Mouse (Mus musculus): ENCODE data around the gene Gm21885. TPM values are rescaled to one million over a fixed set of nuclear protein-coding genes. Genes with fewer than 3 reads are reported as not detected.

The Gm21885 gene
- polyA plus RNA-seq, 1 experiment from 2014 or later = 1.6 TPM

- Histone ChIP-seq H3K27me3 (replicated peaks; ENCODE audit: control insufficient read depth, insufficient read depth, low read length) (no peaks in the 10 kb centered on the region), H3K36me3 (ENCODE audit: control insufficient read depth, insufficient read depth, low read length) (peaks cover 98% of the 10 kb centered on the region)
These were observed 8.5 kb downstream of the Gm21885 start for GRCm38 (mm10) chr11:94290062-94290740.

GRCm38 (mm10) chr11:94294996-94295845 lies 13.5 kb downstream of the Gm21885 start:
- ATAC-seq (replicated peaks; ENCODE audit: low FRiP score, low TSS enrichment, low read depth) (no peak), DNase-seq (ENCODE audit: low spot score) (no peak)
- Histone ChIP-seq H3K9ac (ENCODE audit: low read length) (no peak overlapping the region), H3K4me3 (ENCODE audit: low read depth, low read length) (no peak overlapping the region), H3K9me3 (ENCODE audit: control insufficient read depth, low read length) (no peaks in the 10 kb centered on the region), H3K27me3 (replicated peaks; ENCODE audit: control insufficient read depth, insufficient read depth, low read length) (no peaks in the 10 kb centered on the region), H3K4me1 (replicated peaks; ENCODE audit: control insufficient read depth, insufficient read depth, low read length) (no peaks in the 10 kb centered on the region), H3K27ac (ENCODE audit: low read depth) (no peak overlapping the region), H3K4me2 (ENCODE audit: low read length) (no peak overlapping the region), H3K36me3 (ENCODE audit: control insufficient read depth, insufficient read depth, low read length) (peaks cover 98% of the 10 kb centered on the region)
- WGBS = 85% methylated on average over 9 of the region's 9 CpGs

More at GRCm38 (mm10) chr11:94290062-94290740, 8.5 kb downstream of the Gm21885 start:
- Histone ChIP-seq H3K4me2 (ENCODE audit: low read length) (no peak overlapping the region), H3K4me3 (ENCODE audit: low read depth, low read length) (no peak overlapping the region), H3K9ac (ENCODE audit: low read length) (no peak overlapping the region), H3K27ac (ENCODE audit: low read depth) (no peak overlapping the region), H3K9me3 (ENCODE audit: control insufficient read depth, low read length) (no peaks in the 10 kb centered on the region), H3K4me1 (replicated peaks; ENCODE audit: control insufficient read depth, insufficient read depth, low read length) (no peaks in the 10 kb centered on the region)
- no peak for DNase-seq (ENCODE audit: low spot score)
- no peak for ATAC-seq (replicated peaks; ENCODE audit: low FRiP score, low TSS enrichment, low read depth)
- 91% methylated on average over 10 of the region's 10 CpGs for WGBS

- ATAC-seq (replicated peaks; ENCODE audit: low FRiP score, low TSS enrichment, low read depth) = no peak
- no peak for DNase-seq (ENCODE audit: low spot score)
- 78% methylated on average over 1 of the region's 1 CpGs for WGBS
These were observed 31.1 kb downstream of the Gm21885 start for GRCm38 (mm10) chr11:94312733-94313132.

GRCm38 (mm10) chr11:94314098-94314652 lies 32.5 kb downstream of the Gm21885 start:
- no peak overlapping the region for H3K4me3 ChIP-seq (ENCODE audit: low read depth, low read length)
- no peak overlapping the region for H3K27ac ChIP-seq (ENCODE audit: low read depth)
- H3K27me3 ChIP-seq (replicated peaks; ENCODE audit: control insufficient read depth, insufficient read depth, low read length) = no peaks in the 10 kb centered on the region
- WGBS = 57% methylated on average over 2 of the region's 2 CpGs
- H3K9ac ChIP-seq (ENCODE audit: low read length) = no peak overlapping the region
- H3K9me3 ChIP-seq (ENCODE audit: control insufficient read depth, low read length) = no peaks in the 10 kb centered on the region
- DNase-seq (ENCODE audit: low spot score) (no peak), ATAC-seq (replicated peaks; ENCODE audit: low FRiP score, low TSS enrichment, low read depth) (no peak)
- no peak overlapping the region for H3K4me2 ChIP-seq (ENCODE audit: low read length)
- peaks cover 8% of the 10 kb centered on the region for H3K36me3 ChIP-seq (ENCODE audit: control insufficient read depth, insufficient read depth, low read length)
- peaks cover 35% of the 10 kb centered on the region for H3K4me1 ChIP-seq (replicated peaks; ENCODE audit: control insufficient read depth, insufficient read depth, low read length)

More at GRCm38 (mm10) chr11:94312733-94313132, 31.1 kb downstream of the Gm21885 start:
- Histone ChIP-seq H3K27me3 (replicated peaks; ENCODE audit: control insufficient read depth, insufficient read depth, low read length) (no peaks in the 10 kb centered on the region), H3K4me3 (ENCODE audit: low read depth, low read length) (no peak overlapping the region), H3K36me3 (ENCODE audit: control insufficient read depth, insufficient read depth, low read length) (peaks cover 19% of the 10 kb centered on the region), H3K27ac (ENCODE audit: low read depth) (no peak overlapping the region), H3K4me2 (ENCODE audit: low read length) (no peak overlapping the region), H3K9ac (ENCODE audit: low read length) (no peak overlapping the region), H3K4me1 (replicated peaks; ENCODE audit: control insufficient read depth, insufficient read depth, low read length) (peaks cover 29% of the 10 kb centered on the region), H3K9me3 (ENCODE audit: control insufficient read depth, low read length) (no peaks in the 10 kb centered on the region)

DNA sequence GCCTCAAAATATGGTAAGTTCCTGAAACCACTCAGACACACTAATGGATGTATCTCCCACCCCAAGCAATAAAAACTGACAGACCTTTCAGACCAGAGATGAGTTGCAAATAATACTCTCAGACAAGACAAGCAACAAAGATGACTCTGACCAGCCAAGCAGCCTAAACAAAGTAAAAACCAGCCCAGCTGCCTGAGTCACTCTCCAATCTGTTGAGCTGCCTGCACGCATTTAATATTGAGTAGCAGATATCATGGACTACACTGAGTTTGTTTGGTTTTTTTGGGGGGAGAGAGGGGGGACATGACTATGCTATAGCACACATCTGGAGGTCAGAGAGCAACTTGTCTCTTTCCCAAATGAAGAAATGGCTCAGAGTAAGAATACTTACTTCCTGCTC lies 33.6 kb downstream of the Gm21885 start:
- Histone ChIP-seq H3K9me3 (ENCODE audit: control insufficient read depth, low read length) (no peaks in the 10 kb centered on the region), H3K4me2 (ENCODE audit: low read length) (no peak overlapping the region), H3K27me3 (replicated peaks; ENCODE audit: control insufficient read depth, insufficient read depth, low read length) (no peaks in the 10 kb centered on the region), H3K4me1 (replicated peaks; ENCODE audit: control insufficient read depth, insufficient read depth, low read length) (peaks cover 35% of the 10 kb centered on the region), H3K4me3 (ENCODE audit: low read depth, low read length) (no peak overlapping the region), H3K9ac (ENCODE audit: low read length) (no peak overlapping the region), H3K27ac (ENCODE audit: low read depth) (no peak overlapping the region), H3K36me3 (ENCODE audit: control insufficient read depth, insufficient read depth, low read length) (peaks cover 8% of the 10 kb centered on the region; the same call in 1 of the 2 replicates)
- DNase-seq (ENCODE audit: low spot score) (no peak), ATAC-seq (replicated peaks; ENCODE audit: low FRiP score, low TSS enrichment, low read depth) (no peak)
- WGBS = 32% methylated on average over 1 of the region's 1 CpGs

DNA sequence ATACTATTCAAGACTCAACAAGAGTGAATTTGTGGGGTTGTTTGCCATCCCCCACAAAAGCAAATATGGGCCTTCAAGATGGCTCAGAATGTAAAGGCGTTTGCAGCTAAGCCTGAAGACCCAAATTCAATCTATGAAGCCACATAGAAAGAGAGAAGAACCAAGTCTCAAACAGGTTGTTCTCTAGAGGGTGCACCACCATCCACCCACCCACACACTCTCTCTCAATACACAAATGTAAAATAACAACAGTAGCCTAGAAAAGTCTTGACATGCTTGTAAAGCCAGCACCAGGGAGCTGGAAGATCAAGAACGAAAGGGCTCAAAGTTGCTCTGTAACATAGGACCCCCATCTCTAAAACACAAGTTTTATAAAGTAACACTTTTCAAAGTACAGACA lies 34.9 kb downstream of the Gm21885 start:
- Histone ChIP-seq H3K36me3 (ENCODE audit: control insufficient read depth, insufficient read depth, low read length) (peaks cover 8% of the 10 kb centered on the region; the same call in 1 of the 2 replicates), H3K4me3 (ENCODE audit: low read depth, low read length) (no peak overlapping the region), H3K27ac (ENCODE audit: low read depth) (no peak overlapping the region), H3K9ac (ENCODE audit: low read length) (no peak overlapping the region), H3K4me1 (replicated peaks; ENCODE audit: control insufficient read depth, insufficient read depth, low read length) (peaks cover 35% of the 10 kb centered on the region), H3K9me3 (ENCODE audit: control insufficient read depth, low read length) (no peaks in the 10 kb centered on the region), H3K4me2 (ENCODE audit: low read length) (no peak overlapping the region), H3K27me3 (replicated peaks; ENCODE audit: control insufficient read depth, insufficient read depth, low read length) (no peaks in the 10 kb centered on the region)
- WGBS = 64% methylated on average over 2 of the region's 2 CpGs
- ATAC-seq (replicated peaks; ENCODE audit: low FRiP score, low TSS enrichment, low read depth) = no peak
- no peak for DNase-seq (ENCODE audit: low spot score)

GRCm38 (mm10) chr11:94317014-94317413 lies 35.3 kb downstream of the Gm21885 start:
- Histone ChIP-seq H3K36me3 (ENCODE audit: control insufficient read depth, insufficient read depth, low read length) (peaks cover 8% of the 10 kb centered on the region; the same call in 1 of the 2 replicates), H3K9me3 (ENCODE audit: control insufficient read depth, low read length) (no peaks in the 10 kb centered on the region), H3K27ac (ENCODE audit: low read depth) (no peak overlapping the region), H3K4me3 (ENCODE audit: low read depth, low read length) (no peak overlapping the region), H3K27me3 (replicated peaks; ENCODE audit: control insufficient read depth, insufficient read depth, low read length) (no peaks in the 10 kb centered on the region), H3K9ac (ENCODE audit: low read length) (no peak overlapping the region), H3K4me2 (ENCODE audit: low read length) (peak overlapping the region; percentile 26; the same call in 1 of the 2 replicates), H3K4me1 (replicated peaks; ENCODE audit: control insufficient read depth, insufficient read depth, low read length) (peaks cover 35% of the 10 kb centered on the region)
- no peak for ATAC-seq (replicated peaks; ENCODE audit: low FRiP score, low TSS enrichment, low read depth)
- WGBS = 59% methylated on average over 1 of the region's 1 CpGs
- no peak for DNase-seq (ENCODE audit: low spot score)

GRCm38 (mm10) chr11:94317515-94317914 lies 35.8 kb downstream of the Gm21885 start:
- Histone ChIP-seq H3K27me3 (replicated peaks; ENCODE audit: control insufficient read depth, insufficient read depth, low read length) (no peaks in the 10 kb centered on the region), H3K27ac (ENCODE audit: low read depth) (no peak overlapping the region), H3K9me3 (ENCODE audit: control insufficient read depth, low read length) (no peaks in the 10 kb centered on the region), H3K4me3 (ENCODE audit: low read depth, low read length) (no peak overlapping the region), H3K9ac (ENCODE audit: low read length) (no peak overlapping the region), H3K4me1 (replicated peaks; ENCODE audit: control insufficient read depth, insufficient read depth, low read length) (peaks cover 35% of the 10 kb centered on the region), H3K36me3 (ENCODE audit: control insufficient read depth, insufficient read depth, low read length) (peaks cover 8% of the 10 kb centered on the region; the same call in 1 of the 2 replicates), H3K4me2 (ENCODE audit: low read length) (peak overlapping the region; percentile 26)
- DNase-seq (ENCODE audit: low spot score) (no peak), ATAC-seq (replicated peaks; ENCODE audit: low FRiP score, low TSS enrichment, low read depth) (no peak)
- WGBS = 47% methylated on average over 4 of the region's 4 CpGs
